Mouse (Mus musculus) heart, postnatal 0 days (tissue): ENCODE data around the gene Tbx2. TPM values are rescaled to one million over a fixed set of nuclear protein-coding genes. Genes with fewer than 3 reads are reported as not detected.

ENCODE experiments used
- ATAC-seq: fragments of 200-750 bp; cut with Nextera tagmentation; 2 replicates; pipeline ENCODE4 v1.8.0; 2017; ENCODE audit warnings: low read depth, moderate number of reproducible peaks, moderate library complexity; ENCODE audit not compliant: insufficient read depth
- DNase-seq: peaks from one replicate; pipeline ENCODE4 v3.0.0-alpha.2; 2016; ENCODE audit warnings: low spot score
- H3K27ac ChIP-seq: fragments of 300-500 bp; sonication (generic); 2 replicates; pipeline ENCODE4 v1.5.1; 2014; ENCODE audit warnings: low read depth, mild to moderate bottlenecking
- H3K27me3 ChIP-seq: fragments of 300-500 bp; sonication (generic); 2 replicates; pipeline ENCODE4 v1.6.1; 2014; ENCODE audit warnings: low read length, mixed read lengths; ENCODE audit not compliant: control insufficient read depth, insufficient read depth
- H3K36me3 ChIP-seq: fragments of 300-500 bp; sonication (generic); replicated peaks from 2 replicates; pipeline ENCODE4 v1.6.1; 2014; ENCODE audit warnings: low read length, mixed read lengths; ENCODE audit not compliant: control insufficient read depth, insufficient read depth
- H3K4me1 ChIP-seq: fragments of 300-500 bp; sonication (generic); 2 replicates; pipeline ENCODE4 v1.6.1; 2014; ENCODE audit warnings: antibody characterized with exemption; ENCODE audit not compliant: control insufficient read depth, insufficient read depth
- H3K4me2 ChIP-seq: fragments of 300-500 bp; sonication (generic); 2 replicates; pipeline ENCODE4 v1.6.1; 2014; ENCODE audit warnings: low read depth, mild to moderate bottlenecking, low read length, moderate library complexity
- H3K4me3 ChIP-seq: fragments of 300-500 bp; sonication (generic); 2 replicates; pipeline ENCODE4 v1.5.1; 2014; ENCODE audit warnings: low read depth, low read length
- H3K9ac ChIP-seq: fragments of 300-500 bp; sonication (generic); replicated peaks from 2 replicates; pipeline ENCODE4 v1.6.1; 2014; ENCODE audit warnings: low read depth, low read length, mixed read lengths
- H3K9me3 ChIP-seq: fragments of 300-500 bp; sonication (generic); replicated peaks from 2 replicates; pipeline ENCODE4 v1.6.1; 2016; ENCODE audit warnings: low read length; ENCODE audit not compliant: control insufficient read depth
- CTCF ChIP-seq: IDR thresholded peaks from 2 replicates; pipeline ENCODE4 v1.5.1; 2016; ENCODE audit warnings: antibody characterized with exemption, control low read depth, low read depth
- EP300 ChIP-seq: IDR thresholded peaks from 2 replicates; pipeline ENCODE4 v1.6.1; 2016; ENCODE audit warnings: antibody characterized with exemption, low read depth
- WGBS: fragments of 180-500 bp; shearing (Covaris S2); extraction: QIAGEN DNeasy Blood & Tissue Kit; methylation state at CpG from one replicate; pipeline ENCODE4 v1.1.7; 2014; 5-methylcytosine and 5-hydroxymethylcytosine counted together
- polyA plus RNA-seq: library from polyadenylated mRNA; unstranded; fragments of >200 nt; fragmentation: Nextera tagmentation; extraction: Ambion mirVana; gene quantifications from 2 replicates; pipeline ENCODE4 v1.2.1, GENCODE M21; 2015
- total RNA-seq: library from RNA; depleted of rRNA; stranded (reverse); fragments of >200 nt; gene quantifications from 2 replicates; pipeline ENCODE4 v1.2.3, GENCODE M21; 2014; ENCODE audit warnings: low replicate concordance; rRNA removed

Tbx2 gene
- total and polyA plus RNA-seq, 2 experiments from 2014 or later: 1.3 to 8.5 TPM

DNA sequence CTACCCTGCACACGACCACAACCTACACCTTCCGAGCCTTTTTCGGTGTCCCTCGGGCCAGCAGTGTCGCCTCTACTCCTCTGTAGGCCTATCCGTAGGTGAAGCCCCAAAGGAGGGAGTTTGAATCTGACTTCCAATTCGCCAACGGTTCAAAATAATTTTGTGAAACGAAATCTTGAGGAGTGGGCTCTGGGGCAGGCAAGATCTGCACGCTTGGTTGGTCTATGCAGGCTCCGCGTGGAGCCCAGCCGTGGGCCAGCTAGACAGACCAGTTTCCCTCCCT lies 58.2 kb downstream of the Tbx2 start:
- H3K9ac ChIP-seq: no peak overlapping the region
- no peak for DNase-seq

DNA sequence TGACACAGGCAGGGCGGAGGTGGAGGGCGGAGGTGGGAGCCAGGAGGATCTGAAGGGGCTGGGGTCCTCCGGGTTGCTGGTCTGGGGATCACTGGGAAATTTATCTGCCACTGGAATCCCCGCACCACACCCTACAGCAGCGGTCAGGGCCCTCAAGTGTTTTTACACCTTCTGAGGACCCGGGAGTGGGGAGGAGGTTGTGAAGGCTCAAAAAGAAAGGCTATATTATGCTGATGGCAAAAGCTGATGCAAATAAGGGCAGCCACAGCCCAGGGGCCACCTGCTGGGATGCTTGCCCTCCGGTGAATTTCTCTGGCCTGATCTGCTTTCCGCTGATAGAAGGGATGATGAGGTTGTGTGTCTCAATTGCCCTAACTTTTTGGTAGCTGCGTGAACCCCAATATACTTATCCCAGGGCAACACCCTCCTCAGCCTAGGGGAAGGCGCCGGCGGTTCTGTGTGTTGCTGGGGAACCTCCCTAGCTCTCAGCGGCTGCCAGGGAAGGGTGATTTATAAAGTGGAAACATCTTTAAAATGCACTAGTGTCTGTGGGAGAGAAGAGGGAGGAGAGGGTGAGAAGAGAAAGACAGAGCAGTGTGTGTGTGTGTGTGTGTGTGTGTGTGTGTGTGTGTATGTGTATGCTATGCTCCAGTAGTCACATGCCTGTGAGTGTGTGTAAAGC lies 58.8 kb downstream of the Tbx2 start:
- Histone ChIP-seq H3K27ac (no peak overlapping the region), H3K4me2 (no peak overlapping the region), H3K4me1 (0 out of 2 replicates have a peak, but pooled peaks cover 9% of the 10 kb centered on the region), H3K9me3 (no peaks in the 10 kb centered on the region), H3K4me3 (no peak overlapping the region), H3K36me3 (no peaks in the 10 kb centered on the region), H3K27me3 (peaks cover 99% of the 10 kb centered on the region), H3K9ac (no peak overlapping the region)
- TF ChIP-seq CTCF: no peak
- no peak for TF ChIP-seq EP300
- ATAC-seq (no peak), DNase-seq (no peak)
- WGBS: 7% methylated on average over 13 of the region's 13 CpGs

More for the DNA sequence above, 58.2 kb downstream of the Tbx2 start:
- H3K27me3 ChIP-seq: peaks cover 99% of the 10 kb centered on the region
- no peak for TF ChIP-seq EP300
- TF ChIP-seq CTCF: no peak
- no peak for ATAC-seq
- H3K27ac ChIP-seq: no peak overlapping the region
- H3K4me3 ChIP-seq: no peak overlapping the region
- H3K36me3 ChIP-seq: no peaks in the 10 kb centered on the region
- 0 out of 2 replicates have a peak, but pooled peaks cover 9% of the 10 kb centered on the region for H3K4me1 ChIP-seq
- WGBS: 7% methylated on average over 13 of the region's 13 CpGs
- no peak overlapping the region for H3K4me2 ChIP-seq
- no peaks in the 10 kb centered on the region for H3K9me3 ChIP-seq

Other genes starting within 250 kb of the Tbx2 start
- not detected in 2 replicates for gene Gm11444, start 17.8 kb downstream of the Tbx2 start, total RNA-seq
- gene Gm11444, start 17.8 kb downstream of the Tbx2 start, polyA plus RNA-seq: not detected in 2 replicates
- not detected in 2 replicates for gene Tbx4, start 53.9 kb downstream of the Tbx2 start, total RNA-seq
- gene Tbx4, start 53.9 kb downstream of the Tbx2 start, polyA plus RNA-seq: 0.05 and 0.07 TPM in 2 replicates